Mouse (Mus musculus) layer of hippocampus, adult 8-10 months (tissue): ENCODE data around the gene Ryr2. TPM values are rescaled to one million over a fixed set of nuclear protein-coding genes. Genes with fewer than 3 reads are reported as not detected.
"Not testable (repeated sequence)": the region's sequence is repeated elsewhere in the genome, so short reads cannot be mapped to it uniquely, and the experiment has no call there.

Experiments used
- DNase-seq, 2 experiments: peaks; one replicate each; pipeline ENCODE4 v3.0.0; 2022; ENCODE audit warnings: low spot score in 2 of 2
- total RNA-seq, 4 experiments: library from RNA; stranded (reverse); gene quantifications; 2 replicates each; pipeline ENCODE4 v1.2.4; 2022

The Ryr2 gene
- total RNA-seq, 4 experiments from 2014 or later = 185 to 255 (median 214) TPM

GRCm38 (mm10) chr13:11945740-11946139 is 161.0 kb downstream of the Ryr2 start:
- no peak for DNase-seq

- no peak for DNase-seq
These were observed 165.0 kb downstream of the Ryr2 start for GRCm38 (mm10) chr13:11941724-11942123.

GRCm38 (mm10) chr13:11934297-11935060 is 172.3 kb downstream of the Ryr2 start:
- not testable (repeated sequence) for DNase-seq

- DNase-seq = no peak
These were observed 173.4 kb downstream of the Ryr2 start for GRCm38 (mm10) chr13:11933334-11933733.

- no peak for DNase-seq
These were observed 178.0 kb downstream of the Ryr2 start for GRCm38 (mm10) chr13:11928709-11929108.

- DNase-seq = no peak
These were observed 179.0 kb downstream of the Ryr2 start for GRCm38 (mm10) chr13:11927727-11928126.

GRCm38 (mm10) chr13:11926720-11927500 is 179.8 kb downstream of the Ryr2 start:
- no peak for DNase-seq

- DNase-seq = no peak
These were observed 180.5 kb downstream of the Ryr2 start for GRCm38 (mm10) chr13:11926215-11926614.

- DNase-seq = no peak
These were observed 182.0 kb downstream of the Ryr2 start for GRCm38 (mm10) chr13:11924732-11925131.

GRCm38 (mm10) chr13:11920495-11920894 is 186.2 kb downstream of the Ryr2 start:
- no peak for DNase-seq

- DNase-seq = no peak
These were observed 187.3 kb downstream of the Ryr2 start for GRCm38 (mm10) chr13:11919448-11919847.

GRCm38 (mm10) chr13:11915619-11916018 is 191.1 kb downstream of the Ryr2 start:
- no peak for DNase-seq

GRCm38 (mm10) chr13:11914682-11915081 is 192.1 kb downstream of the Ryr2 start:
- no peak for DNase-seq

GRCm38 (mm10) chr13:11912208-11912607 is 194.5 kb downstream of the Ryr2 start:
- DNase-seq = no peak

GRCm38 (mm10) chr13:11908123-11908522 is 198.6 kb downstream of the Ryr2 start:
- DNase-seq = no peak

GRCm38 (mm10) chr13:11905126-11905525 is 201.6 kb downstream of the Ryr2 start:
- no peak for DNase-seq

- no peak for DNase-seq
These were observed 203.5 kb downstream of the Ryr2 start for GRCm38 (mm10) chr13:11903272-11903671.

GRCm38 (mm10) chr13:11902856-11903255 is 203.9 kb downstream of the Ryr2 start:
- DNase-seq = no peak

- DNase-seq = no peak
These were observed 206.1 kb downstream of the Ryr2 start for GRCm38 (mm10) chr13:11900631-11901030.

GRCm38 (mm10) chr13:11895631-11896030 is 211.1 kb downstream of the Ryr2 start:
- DNase-seq = no peak

- DNase-seq = no peak
These were observed 215.0 kb downstream of the Ryr2 start for GRCm38 (mm10) chr13:11891739-11892138.

- DNase-seq = no peak
These were observed 215.6 kb downstream of the Ryr2 start for GRCm38 (mm10) chr13:11891115-11891514.

- DNase-seq = no peak
These were observed 222.6 kb downstream of the Ryr2 start for GRCm38 (mm10) chr13:11884175-11884574.
